Mouse (Mus musculus): ENCODE results near the gene Rpl11. TPM values are rescaled to one million over a fixed set of nuclear protein-coding genes. Genes with fewer than 3 reads are reported as not detected.

Rpl11 gene
- polyA plus RNA-seq, 1 experiment = 1,581 TPM

DNA sequence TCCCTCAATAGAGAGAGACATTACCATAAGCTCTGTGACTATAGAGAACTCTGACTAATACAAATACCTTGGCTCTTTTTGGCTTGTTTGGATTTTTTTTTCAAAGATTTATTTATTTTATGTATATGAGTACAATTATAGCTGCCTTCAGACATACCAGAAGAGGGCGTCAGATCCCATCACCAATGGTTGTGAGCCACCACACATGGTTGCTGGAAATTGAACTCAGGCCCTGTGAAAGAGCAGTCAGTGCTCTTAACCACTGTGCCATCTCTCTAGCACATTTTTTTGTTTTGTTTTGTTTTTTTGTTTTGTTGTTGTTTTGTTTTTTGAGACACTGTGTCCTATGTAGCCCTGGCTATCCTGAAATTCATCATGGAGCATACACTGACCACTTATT is 27.9 kb downstream of the Rpl11 start:
- no peaks in the 10 kb centered on the region for H3K9me3 ChIP-seq (replicated peaks; ENCODE audit: control insufficient read depth, insufficient read depth, low read length, poor library complexity, severe bottlenecking)
- no peak overlapping the region for H3K9ac ChIP-seq (ENCODE audit: low read depth, poor library complexity, severe bottlenecking)
- no peak overlapping the region for H3K27ac ChIP-seq (ENCODE audit: insufficient read depth, low read length)
- TF ChIP-seq POLR2A (IDR thresholded peaks at IDR 0.05; ENCODE audit: insufficient read depth, low read length) (no peak), CTCF (IDR thresholded peaks at IDR 0.05; ENCODE audit: low read depth, low read length) (no peak), EP300 (IDR thresholded peaks at IDR 0.05; ENCODE audit: insufficient read depth, low read depth, low read length) (no peak)
- no peaks in the 10 kb centered on the region for H3K27me3 ChIP-seq (ENCODE audit: control insufficient read depth, insufficient read depth, low read length, poor library complexity, severe bottlenecking)
- no peaks in the 10 kb centered on the region for H3K36me3 ChIP-seq (ENCODE audit: control insufficient read depth, insufficient read depth, low read length, poor library complexity, severe bottlenecking)
- peaks cover 1% of the 10 kb centered on the region for H3K4me1 ChIP-seq (ENCODE audit: control insufficient read depth, insufficient read depth, low read length)
- H3K4me3 ChIP-seq (ENCODE audit: low read depth, low read length) = no peak overlapping the region

DNA sequence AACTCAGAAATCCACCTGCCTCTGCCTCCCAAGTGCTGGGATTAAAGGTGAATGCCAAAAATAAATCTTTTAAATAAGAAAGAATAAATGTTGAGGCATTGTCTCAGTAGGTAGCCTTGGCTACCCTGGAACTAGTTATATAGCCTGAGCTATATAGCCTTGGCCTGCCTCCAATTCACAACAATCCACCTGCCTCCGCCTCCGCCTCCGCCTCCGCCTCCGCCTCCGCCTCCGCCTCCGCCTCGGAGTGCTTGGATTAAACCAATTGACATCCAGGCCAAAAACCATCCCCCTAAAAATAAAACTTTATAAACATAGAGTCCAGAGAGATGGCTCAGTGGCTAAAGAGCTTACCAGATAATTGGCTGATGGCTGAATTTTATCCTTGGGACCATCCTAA is 30.3 kb downstream of the Rpl11 start:
- no peak for TF ChIP-seq CTCF (IDR thresholded peaks at IDR 0.05; ENCODE audit: low read depth, low read length)
- TF ChIP-seq EP300 (IDR thresholded peaks at IDR 0.05; ENCODE audit: insufficient read depth, low read depth, low read length) = no peak
- TF ChIP-seq POLR2A (IDR thresholded peaks at IDR 0.05; ENCODE audit: insufficient read depth, low read length) = no peak
- Histone ChIP-seq H3K9me3 (replicated peaks; ENCODE audit: control insufficient read depth, insufficient read depth, low read length, poor library complexity, severe bottlenecking) (no peaks in the 10 kb centered on the region), H3K27me3 (ENCODE audit: control insufficient read depth, insufficient read depth, low read length, poor library complexity, severe bottlenecking) (no peaks in the 10 kb centered on the region)

GRCm38 (mm10) chr4:136021549-136022047 is 31.6 kb downstream of the Rpl11 start, which contains the start of gene Eloa:
TSS of gene Eloa (minus strand) at chr4:136021763.
- H3K9ac ChIP-seq (ENCODE audit: low read depth, poor library complexity, severe bottlenecking) = peak within 1 kb of the TSS; percentile 95
- no peaks in the 10 kb centered on the region for H3K27me3 ChIP-seq (ENCODE audit: control insufficient read depth, insufficient read depth, low read length, poor library complexity, severe bottlenecking)

More for the DNA sequence above, 30.3 kb downstream of the Rpl11 start:
- H3K4me1 ChIP-seq (ENCODE audit: control insufficient read depth, insufficient read depth, low read length) = peaks cover 1% of the 10 kb centered on the region
- H3K4me3 ChIP-seq (ENCODE audit: low read depth, low read length) = no peak overlapping the region
- no peak overlapping the region for H3K27ac ChIP-seq (ENCODE audit: insufficient read depth, low read length)
- no peaks in the 10 kb centered on the region for H3K36me3 ChIP-seq (ENCODE audit: control insufficient read depth, insufficient read depth, low read length, poor library complexity, severe bottlenecking)
- no peak overlapping the region for H3K9ac ChIP-seq (ENCODE audit: low read depth, poor library complexity, severe bottlenecking)

DNA sequence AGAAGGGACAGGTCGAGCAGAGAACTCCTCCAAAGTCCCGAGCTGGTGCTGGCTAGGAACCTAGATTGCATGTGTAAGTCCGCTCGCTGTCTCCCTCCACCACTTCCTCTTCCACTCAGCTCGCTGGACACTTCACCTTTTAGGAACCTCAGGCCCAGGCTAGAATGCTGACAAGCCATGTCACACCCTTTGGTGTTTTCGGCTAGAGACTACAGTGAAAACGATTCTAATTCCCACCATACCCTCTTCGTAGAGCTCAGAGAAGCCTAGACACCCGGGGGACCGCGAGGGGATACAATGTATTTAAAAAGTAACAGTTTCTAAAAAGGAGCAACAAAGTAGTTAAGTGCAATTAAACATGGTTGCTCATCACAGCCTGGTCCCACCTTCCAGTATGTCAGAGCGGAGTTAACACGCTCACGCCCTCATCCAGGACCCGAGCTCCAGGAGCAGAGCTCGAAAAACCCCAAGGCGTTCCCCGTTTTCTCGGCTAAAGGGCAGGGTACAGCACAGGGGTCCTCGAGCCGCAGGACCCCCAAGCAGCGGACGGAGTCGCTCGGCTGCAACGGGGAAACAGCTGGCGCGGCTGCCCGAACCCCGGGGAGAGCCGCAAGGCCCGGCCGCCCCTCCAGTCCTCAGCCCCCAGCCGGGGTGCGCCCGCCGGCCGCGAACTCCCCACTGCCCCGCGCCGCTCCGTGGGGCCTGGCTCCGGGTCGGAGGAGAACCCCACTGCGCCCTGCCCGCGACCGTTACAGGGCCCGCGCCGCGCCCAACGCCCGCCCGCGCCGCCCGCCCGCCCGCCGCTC is 32.3 kb downstream of the Rpl11 start:
- Histone ChIP-seq H3K4me1 (ENCODE audit: control insufficient read depth, insufficient read depth, low read length) (peaks cover 1% of the 10 kb centered on the region), H3K27ac (ENCODE audit: insufficient read depth, low read length) (no peak overlapping the region), H3K27me3 (ENCODE audit: control insufficient read depth, insufficient read depth, low read length, poor library complexity, severe bottlenecking) (no peaks in the 10 kb centered on the region), H3K4me3 (ENCODE audit: low read depth, low read length) (peak overlapping the region; percentile 100), H3K9ac (ENCODE audit: low read depth, poor library complexity, severe bottlenecking) (peak overlapping the region; percentile 95), H3K36me3 (ENCODE audit: control insufficient read depth, insufficient read depth, low read length, poor library complexity, severe bottlenecking) (no peaks in the 10 kb centered on the region), H3K9me3 (replicated peaks; ENCODE audit: control insufficient read depth, insufficient read depth, low read length, poor library complexity, severe bottlenecking) (no peaks in the 10 kb centered on the region)
- TF ChIP-seq CTCF (IDR thresholded peaks at IDR 0.05; ENCODE audit: low read depth, low read length) = no peak

More at GRCm38 (mm10) chr4:136021549-136022047, 31.6 kb downstream of the Rpl11 start, which contains the start of gene Eloa:
- H3K4me3 ChIP-seq (ENCODE audit: low read depth, low read length) = peak within 1 kb of the TSS; percentile 100
- TF ChIP-seq POLR2A (IDR thresholded peaks at IDR 0.05; ENCODE audit: insufficient read depth, low read length) = peak; percentile 48
- no peak for TF ChIP-seq CTCF (IDR thresholded peaks at IDR 0.05; ENCODE audit: low read depth, low read length)
- TF ChIP-seq EP300 (IDR thresholded peaks at IDR 0.05; ENCODE audit: insufficient read depth, low read depth, low read length) = no peak
- no peak within 1 kb of the TSS for H3K27ac ChIP-seq (ENCODE audit: insufficient read depth, low read length)
- H3K4me1 ChIP-seq (ENCODE audit: control insufficient read depth, insufficient read depth, low read length) = peaks cover 1% of the 10 kb centered on the region
- no peaks in the 10 kb centered on the region for H3K9me3 ChIP-seq (replicated peaks; ENCODE audit: control insufficient read depth, insufficient read depth, low read length, poor library complexity, severe bottlenecking)
- no peaks in the 10 kb centered on the region for H3K36me3 ChIP-seq (ENCODE audit: control insufficient read depth, insufficient read depth, low read length, poor library complexity, severe bottlenecking)

GRCm38 (mm10) chr4:136016059-136016602 is 37.1 kb downstream of the Rpl11 start:
- H3K36me3 ChIP-seq (ENCODE audit: control insufficient read depth, insufficient read depth, low read length, poor library complexity, severe bottlenecking) = peaks cover 6% of the 10 kb centered on the region; the same call in 1 of the 2 replicates
- no peak overlapping the region for H3K27ac ChIP-seq (ENCODE audit: insufficient read depth, low read length)
- no peaks in the 10 kb centered on the region for H3K9me3 ChIP-seq (replicated peaks; ENCODE audit: control insufficient read depth, insufficient read depth, low read length, poor library complexity, severe bottlenecking)
- H3K4me3 ChIP-seq (ENCODE audit: low read depth, low read length) = no peak overlapping the region
- no peaks in the 10 kb centered on the region for H3K27me3 ChIP-seq (ENCODE audit: control insufficient read depth, insufficient read depth, low read length, poor library complexity, severe bottlenecking)
- H3K9ac ChIP-seq (ENCODE audit: low read depth, poor library complexity, severe bottlenecking) = no peak overlapping the region
- peaks cover 1% of the 10 kb centered on the region for H3K4me1 ChIP-seq (ENCODE audit: control insufficient read depth, insufficient read depth, low read length)
- no peak for TF ChIP-seq POLR2A (IDR thresholded peaks at IDR 0.05; ENCODE audit: insufficient read depth, low read length)
- TF ChIP-seq EP300 (IDR thresholded peaks at IDR 0.05; ENCODE audit: insufficient read depth, low read depth, low read length) = no peak
- TF ChIP-seq CTCF (IDR thresholded peaks at IDR 0.05; ENCODE audit: low read depth, low read length) = no peak

- Histone ChIP-seq H3K4me3 (ENCODE audit: low read depth, low read length) (no peak overlapping the region), H3K9me3 (replicated peaks; ENCODE audit: control insufficient read depth, insufficient read depth, low read length, poor library complexity, severe bottlenecking) (no peaks in the 10 kb centered on the region), H3K36me3 (ENCODE audit: control insufficient read depth, insufficient read depth, low read length, poor library complexity, severe bottlenecking) (peaks cover 49% of the 10 kb centered on the region), H3K27me3 (ENCODE audit: control insufficient read depth, insufficient read depth, low read length, poor library complexity, severe bottlenecking) (no peaks in the 10 kb centered on the region), H3K27ac (ENCODE audit: insufficient read depth, low read length) (no peak overlapping the region), H3K9ac (ENCODE audit: low read depth, poor library complexity, severe bottlenecking) (no peak overlapping the region), H3K4me1 (ENCODE audit: control insufficient read depth, insufficient read depth, low read length) (no peaks in the 10 kb centered on the region)
- TF ChIP-seq CTCF (IDR thresholded peaks at IDR 0.05; ENCODE audit: low read depth, low read length) (no peak), POLR2A (IDR thresholded peaks at IDR 0.05; ENCODE audit: insufficient read depth, low read length) (no peak), EP300 (IDR thresholded peaks at IDR 0.05; ENCODE audit: insufficient read depth, low read depth, low read length) (no peak)
These were observed 42.6 kb downstream of the Rpl11 start for GRCm38 (mm10) chr4:136010586-136010985.

All from ES-Bruce4 (cell line).